Mouse (Mus musculus) heart, embryonic 14.5 days (tissue): ENCODE measurements around the gene Rcor3. TPM values are rescaled to one million over a fixed set of nuclear protein-coding genes. Genes with fewer than 3 reads are reported as not detected.

ENCODE experiments used
- ATAC-seq: fragments of 200-750 bp; cut with Nextera tagmentation; 2 replicates; pipeline ENCODE4 v1.8.0; 2017; ENCODE audit warnings: low read depth, moderate TSS enrichment; ENCODE audit not compliant: insufficient number of reproducible peaks, insufficient read depth, low FRiP score
- H3K27ac ChIP-seq, 2 experiments: fragments of 200-500 bp in 1 of 2; fragments of 300-500 bp in 1 of 2; sonication (generic) in 1 of 2; replicated peaks in 1 of 2; 2 replicates each; pipeline ENCODE4 v1.5.1; 2012 to 2014; ENCODE audit warnings: low read depth in 2 of 2, low read length in 2 of 2, control low read depth in 1 of 2, mild to moderate bottlenecking in 1 of 2, mixed read lengths in 1 of 2; ENCODE audit not compliant: control insufficient read depth in 1 of 2, insufficient read depth in 1 of 2
- H3K27me3 ChIP-seq: fragments of 300-500 bp; sonication (generic); 2 replicates; pipeline ENCODE4 v1.6.1; 2014; ENCODE audit warnings: mild to moderate bottlenecking, low read length, control low read depth; ENCODE audit not compliant: control insufficient read depth, insufficient read depth
- H3K36me3 ChIP-seq: fragments of 300-500 bp; sonication (generic); 2 replicates; pipeline ENCODE4 v1.6.1; 2014; ENCODE audit warnings: mild to moderate bottlenecking, control low read depth, low read length, mixed read lengths; ENCODE audit not compliant: control insufficient read depth, insufficient read depth
- H3K4me1 ChIP-seq, 2 experiments: fragments of 200-500 bp in 1 of 2; fragments of 300-500 bp in 1 of 2; sonication (generic) in 1 of 2; 2 replicates each; pipeline ENCODE4 v1.6.1; 2012 to 2014; ENCODE audit warnings: low read length in 2 of 2, control low read depth in 1 of 2, mixed read lengths in 1 of 2; ENCODE audit not compliant: control insufficient read depth in 2 of 2, insufficient read depth in 2 of 2
- H3K4me2 ChIP-seq: fragments of 300-500 bp; sonication (generic); 2 replicates; pipeline ENCODE4 v1.6.1; 2014; ENCODE audit warnings: mild to moderate bottlenecking, low read length
- H3K4me3 ChIP-seq, 2 experiments: fragments of 200-500 bp in 1 of 2; fragments of 300-500 bp in 1 of 2; sonication (generic) in 1 of 2; 2 replicates each; pipeline ENCODE4 v1.5.1; 2012 to 2014; ENCODE audit warnings: low read length in 2 of 2, mild to moderate bottlenecking in 2 of 2, control low read depth in 1 of 2, low read depth in 1 of 2, moderate library complexity in 1 of 2; ENCODE audit not compliant: control insufficient read depth in 1 of 2, insufficient read depth in 1 of 2
- H3K9ac ChIP-seq: fragments of 300-500 bp; sonication (generic); 2 replicates; pipeline ENCODE4 v1.6.1; 2014; ENCODE audit warnings: mild to moderate bottlenecking, low read length
- H3K9me3 ChIP-seq: fragments of 300-500 bp; sonication (generic); 2 replicates; pipeline ENCODE4 v1.6.1; 2016; ENCODE audit warnings: low read length, control low read depth; ENCODE audit not compliant: control insufficient read depth
- WGBS: fragments of 180-500 bp; shearing (Covaris S2); extraction: QIAGEN DNeasy Blood & Tissue Kit; methylation state at CpG from one replicate; pipeline ENCODE4 v1.1.7; 2014; 5-methylcytosine and 5-hydroxymethylcytosine counted together
- polyA plus RNA-seq: library from polyadenylated mRNA; unstranded; fragments of >200 nt; fragmentation: Nextera tagmentation; extraction: Ambion mirVana; gene quantifications from 2 replicates; pipeline ENCODE4 v1.2.1, GENCODE M21; 2014

Rcor3 gene
- polyA plus RNA-seq, result 39.3 and 40.0 TPM in 2 replicates

GRCm38 (mm10) chr1:192137926-192138910, at the start of gene Rcor3:
Gene Rcor3, minus strand, starts transcription at chr1:192138062.
- Histone ChIP-seq H3K9me3 (no peaks in the 10 kb centered on the region), H3K9ac (peak within 1 kb of the TSS; percentile 94), H3K4me2 (peak within 1 kb of the TSS; percentile 79), H3K27me3 (no peaks in the 10 kb centered on the region), H3K27ac (peak within 1 kb of the TSS; percentile 96 to 98), H3K4me3 (peak within 1 kb of the TSS; percentile 61 to 89), H3K36me3 (peaks cover 10% of the 10 kb centered on the region), H3K4me1 (peaks cover 0 to 19% of the 10 kb centered on the region in 2 experiments; a peak in 2 of 4 replicates)
- ATAC-seq, result peak; percentile 82
- under 1% methylated on average over 56 of the region's 88 CpGs for WGBS

DNA sequence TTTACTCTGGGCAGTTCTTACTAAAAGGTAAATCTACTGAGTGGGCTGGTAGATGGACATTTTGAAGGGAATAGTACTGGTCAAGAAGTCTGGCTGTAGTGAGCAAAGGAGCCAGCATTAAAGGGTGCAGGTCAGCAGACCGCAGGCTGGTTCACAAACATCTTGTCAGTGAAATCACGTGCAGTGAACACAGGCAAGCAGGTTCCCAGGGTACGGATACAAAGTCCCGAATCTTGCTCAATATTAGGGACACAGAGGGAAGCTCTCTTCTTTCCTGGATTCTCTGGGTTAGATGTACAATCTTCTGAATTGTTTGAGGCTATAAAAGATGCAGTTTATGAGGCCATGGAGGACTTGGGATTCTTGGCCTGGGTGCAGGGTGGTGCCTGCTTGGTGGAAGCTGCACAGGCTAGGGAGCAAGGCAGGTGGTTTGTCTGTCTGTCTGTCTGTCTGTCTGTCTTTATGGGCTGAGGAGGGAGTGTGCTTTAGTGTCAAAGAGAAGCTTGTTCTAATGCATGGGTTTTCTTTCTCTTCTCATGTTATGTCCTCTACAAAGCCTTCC, 43.9 kb upstream of the Rcor3 start:
- no peak overlapping the region for H3K9ac ChIP-seq
- no peak overlapping the region for H3K27ac ChIP-seq
- H3K36me3 ChIP-seq, result no peaks in the 10 kb centered on the region
- H3K4me1 ChIP-seq, result no peaks in the 10 kb centered on the region
- H3K4me2 ChIP-seq, result no peak overlapping the region
- H3K9me3 ChIP-seq, result peaks cover 4% of the 10 kb centered on the region; the same call in 1 of the 2 replicates
- 72% methylated on average over 4 of the region's 4 CpGs for WGBS
- no peak overlapping the region for H3K4me3 ChIP-seq
- no peaks in the 10 kb centered on the region for H3K27me3 ChIP-seq
- no peak for ATAC-seq

- WGBS, result 29% methylated on average over 3 of the region's 3 CpGs
- Histone ChIP-seq H3K9me3 (peaks cover 4% of the 10 kb centered on the region; the same call in 1 of the 2 replicates), H3K4me2 (no peak overlapping the region), H3K36me3 (no peaks in the 10 kb centered on the region), H3K9ac (no peak overlapping the region), H3K27me3 (no peaks in the 10 kb centered on the region), H3K4me3 (no peak overlapping the region), H3K27ac (no peak overlapping the region), H3K4me1 (no peaks in the 10 kb centered on the region)
- no peak for ATAC-seq
Measured at GRCm38 (mm10) chr1:192179877-192180276, 42.0 kb upstream of the Rcor3 start.

GRCm38 (mm10) chr1:192171477-192171876, 33.6 kb upstream of the Rcor3 start:
- Histone ChIP-seq H3K9ac (no peak overlapping the region), H3K27ac (no peak overlapping the region), H3K36me3 (no peaks in the 10 kb centered on the region), H3K4me2 (no peak overlapping the region), H3K4me1 (no peaks in the 10 kb centered on the region), H3K9me3 (no peaks in the 10 kb centered on the region), H3K4me3 (no peak overlapping the region), H3K27me3 (no peaks in the 10 kb centered on the region)
- ATAC-seq, result no peak
- WGBS, result 87% methylated on average over 3 of the region's 3 CpGs

GRCm38 (mm10) chr1:192151179-192151578, 13.3 kb upstream of the Rcor3 start:
- Histone ChIP-seq H3K27me3 (no peaks in the 10 kb centered on the region), H3K27ac (no peak overlapping the region), H3K4me3 (no peak overlapping the region), H3K4me2 (no peak overlapping the region), H3K36me3 (no peaks in the 10 kb centered on the region), H3K4me1 (no peaks in the 10 kb centered on the region), H3K9me3 (no peaks in the 10 kb centered on the region), H3K9ac (no peak overlapping the region)
- WGBS, result 85% methylated on average over 4 of the region's 4 CpGs
- no peak for ATAC-seq

GRCm38 (mm10) chr1:192140313-192140712, 2.5 kb upstream of the Rcor3 start:
- Histone ChIP-seq H3K9ac (no peak overlapping the region), H3K27ac (no peak overlapping the region), H3K9me3 (no peaks in the 10 kb centered on the region), H3K36me3 (no peaks in the 10 kb centered on the region), H3K4me2 (no peak overlapping the region), H3K4me1 (peaks cover 0 to 19% of the 10 kb centered on the region in 2 experiments; a peak in 2 of 4 replicates), H3K4me3 (no peak overlapping the region), H3K27me3 (no peaks in the 10 kb centered on the region)
- 95% methylated on average over 2 of the region's 2 CpGs for WGBS
- ATAC-seq, result no peak

DNA sequence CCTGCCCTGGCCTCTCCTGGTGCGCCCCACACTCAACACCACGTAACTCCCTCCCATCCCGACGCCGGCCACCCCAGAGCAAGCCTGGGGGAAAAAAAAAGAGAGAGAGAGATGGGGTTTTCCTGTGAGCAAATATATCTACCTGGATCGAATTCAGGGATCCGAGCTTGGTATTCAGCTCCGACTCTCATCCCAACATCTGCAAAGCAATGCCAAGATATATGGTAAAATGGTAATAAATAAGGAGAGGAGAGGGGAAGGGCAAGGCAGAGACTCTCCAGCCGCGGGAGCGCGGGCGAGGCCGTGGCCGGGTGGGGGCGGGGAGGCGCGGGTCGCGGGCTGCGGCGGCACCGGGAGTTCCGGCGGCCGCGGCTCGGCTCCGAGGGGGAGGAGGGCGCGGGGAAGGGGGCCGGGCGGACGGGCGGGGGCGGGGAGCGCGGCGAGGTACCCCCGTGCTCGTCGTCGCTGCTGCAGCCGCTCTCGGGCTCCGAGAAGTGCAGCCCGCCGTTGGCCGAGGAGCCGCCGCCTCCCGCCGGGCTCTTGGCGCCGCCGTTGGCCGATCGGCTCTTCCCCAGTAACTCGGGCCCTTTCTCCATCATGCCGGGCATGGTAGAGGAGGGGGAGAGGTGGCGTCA, 454 bp downstream of the Rcor3 start:
- Histone ChIP-seq H3K27ac (peak overlapping the region; percentile 96 to 98), H3K27me3 (no peaks in the 10 kb centered on the region), H3K4me3 (peak overlapping the region; percentile 61 to 89), H3K9ac (peak overlapping the region; percentile 94), H3K9me3 (no peaks in the 10 kb centered on the region), H3K4me2 (peak overlapping the region; percentile 79), H3K36me3 (peaks cover 14% of the 10 kb centered on the region), H3K4me1 (peaks cover 0 to 19% of the 10 kb centered on the region in 2 experiments; a peak in 2 of 4 replicates)
- under 1% methylated on average over 31 of the region's 61 CpGs for WGBS
- ATAC-seq, result peak; percentile 46; the same call in 1 of the 2 replicates
